Mouse (Mus musculus) neural tube, embryonic 14.5 days (tissue): ENCODE data around the gene Rb1. TPM values are rescaled to one million over a fixed set of nuclear protein-coding genes. Genes with fewer than 3 reads are reported as not detected.

Source experiments
- ATAC-seq: fragments of 200-750 bp; cut with Nextera tagmentation; 2 replicates; pipeline ENCODE4 v1.8.0; 2017; ENCODE audit warnings: low read depth, mild to moderate bottlenecking, moderate TSS enrichment, moderate library complexity
- H3K27ac ChIP-seq: fragments of 300-500 bp; sonication (generic); 2 replicates; pipeline ENCODE4 v1.5.1; 2014; ENCODE audit warnings: low read depth, mild to moderate bottlenecking, control low read depth, low read length, moderate library complexity, mixed read lengths
- H3K27me3 ChIP-seq: fragments of 300-500 bp; sonication (generic); 2 replicates; pipeline ENCODE4 v1.6.1; 2014; ENCODE audit warnings: low read length; ENCODE audit not compliant: control insufficient read depth, insufficient read depth
- H3K36me3 ChIP-seq: fragments of 300-500 bp; sonication (generic); 2 replicates; pipeline ENCODE4 v1.6.1; 2014; ENCODE audit warnings: low read length, mixed read lengths; ENCODE audit not compliant: control insufficient read depth, insufficient read depth
- H3K4me1 ChIP-seq: fragments of 300-500 bp; sonication (generic); 2 replicates; pipeline ENCODE4 v1.6.1; 2014; ENCODE audit warnings: low read length; ENCODE audit not compliant: control insufficient read depth, insufficient read depth
- H3K4me2 ChIP-seq: fragments of 300-500 bp; sonication (generic); 2 replicates; pipeline ENCODE4 v1.6.1; 2014; ENCODE audit warnings: mild to moderate bottlenecking, low read depth, low read length, control low read depth
- H3K4me3 ChIP-seq: fragments of 300-500 bp; sonication (generic); 2 replicates; pipeline ENCODE4 v1.5.1; 2014; ENCODE audit warnings: low read depth, low read length, control low read depth, mixed read lengths
- H3K9ac ChIP-seq: fragments of 300-500 bp; sonication (generic); replicated peaks from 2 replicates; pipeline ENCODE4 v1.6.1; 2014; ENCODE audit warnings: low read depth, mild to moderate bottlenecking, control low read depth, low read length, mixed read lengths
- H3K9me3 ChIP-seq: fragments of 300-500 bp; sonication (generic); 2 replicates; pipeline ENCODE4 v1.6.1; 2016; ENCODE audit warnings: low read length; ENCODE audit not compliant: control insufficient read depth
- WGBS: fragments of 180-500 bp; shearing (Covaris S2); extraction: QIAGEN DNeasy Blood & Tissue Kit; methylation state at CpG from one replicate; pipeline ENCODE4 v1.1.7; 2014; 5-methylcytosine and 5-hydroxymethylcytosine counted together
- polyA plus RNA-seq: library from polyadenylated mRNA; unstranded; fragments of >200 nt; fragmentation: Nextera tagmentation; extraction: Ambion mirVana; gene quantifications from 2 replicates; pipeline ENCODE4 v1.2.1, GENCODE M21; 2014

Rb1 gene
- polyA plus RNA-seq, 1 experiment from 2014 or later, result 33.8 TPM

DNA sequence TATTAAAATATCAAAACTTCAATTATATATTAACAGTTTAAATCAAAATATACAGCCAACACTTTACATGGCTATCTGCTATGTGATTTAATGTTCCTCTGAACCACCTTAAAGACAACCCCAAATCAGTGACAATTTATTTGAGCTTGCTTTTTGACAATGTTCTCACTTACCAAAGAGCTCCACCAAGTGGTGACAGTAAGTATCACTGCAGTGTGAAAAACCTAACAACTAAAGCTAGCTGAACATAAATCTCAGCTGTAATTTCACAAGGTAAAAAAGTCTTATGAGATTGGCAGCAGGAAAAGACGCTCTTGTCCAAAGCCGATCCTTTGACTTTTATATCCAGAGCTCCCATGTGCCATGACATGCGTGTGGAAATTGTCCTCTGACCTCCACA, 22.4 kb downstream of the Rb1 start:
- H3K4me2 ChIP-seq, result no peak overlapping the region
- H3K36me3 ChIP-seq, result no peaks in the 10 kb centered on the region
- ATAC-seq, result no peak
- WGBS, result 43% methylated on average over 3 of the region's 3 CpGs
- no peaks in the 10 kb centered on the region for H3K27me3 ChIP-seq
- H3K4me3 ChIP-seq, result no peak overlapping the region
- H3K9ac ChIP-seq, result no peak overlapping the region
- no peak overlapping the region for H3K27ac ChIP-seq
- no peaks in the 10 kb centered on the region for H3K9me3 ChIP-seq
- H3K4me1 ChIP-seq, result no peaks in the 10 kb centered on the region

DNA sequence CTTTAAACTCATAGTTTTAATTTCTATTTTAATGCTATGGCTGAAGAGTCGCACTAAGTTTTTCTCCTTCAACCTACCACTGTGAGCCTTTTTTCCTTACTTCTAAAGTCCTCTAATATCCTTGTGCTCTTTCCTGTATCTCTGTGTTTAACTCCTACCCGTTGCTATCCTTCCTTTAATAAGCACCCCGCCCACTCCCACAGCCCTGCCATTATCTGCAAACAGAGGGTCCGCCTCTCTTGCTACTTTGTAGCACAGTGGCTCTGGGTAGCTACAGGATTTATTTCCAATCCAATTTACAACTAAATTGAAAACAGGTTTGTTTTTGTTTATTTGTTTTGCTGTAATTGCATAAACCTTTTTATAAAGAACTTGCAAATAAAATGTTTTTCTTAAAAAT, 23.8 kb downstream of the Rb1 start:
- Histone ChIP-seq H3K27me3 (no peaks in the 10 kb centered on the region), H3K9me3 (no peaks in the 10 kb centered on the region), H3K4me2 (no peak overlapping the region), H3K36me3 (no peaks in the 10 kb centered on the region), H3K4me1 (no peaks in the 10 kb centered on the region), H3K9ac (no peak overlapping the region), H3K27ac (no peak overlapping the region), H3K4me3 (no peak overlapping the region)
- no peak for ATAC-seq
- WGBS, result 71% methylated on average over 4 of the region's 4 CpGs

DNA sequence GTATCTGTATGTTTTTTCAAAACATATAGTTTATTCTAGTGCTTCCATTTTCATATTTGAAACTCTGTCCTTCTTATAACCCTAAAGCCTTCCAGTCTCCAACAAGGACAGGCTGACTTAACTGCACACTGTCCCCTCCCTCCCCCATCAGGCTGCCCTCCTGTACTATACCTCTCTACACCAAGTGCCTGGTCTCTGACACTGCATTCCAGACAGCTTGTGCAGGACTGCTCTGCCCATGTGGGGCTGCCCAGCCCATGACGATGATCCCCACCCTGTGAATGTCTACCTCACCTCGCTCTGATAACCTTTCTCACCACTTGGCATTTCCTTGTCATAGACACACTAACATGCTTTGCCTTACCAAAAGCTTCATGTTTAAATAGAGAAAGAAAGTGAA, 30.1 kb downstream of the Rb1 start:
- no peak for ATAC-seq
- Histone ChIP-seq H3K9ac (no peak overlapping the region), H3K4me3 (no peak overlapping the region), H3K9me3 (no peaks in the 10 kb centered on the region), H3K36me3 (no peaks in the 10 kb centered on the region; the same call in 1 of the 2 replicates), H3K4me2 (no peak overlapping the region), H3K27me3 (no peaks in the 10 kb centered on the region), H3K4me1 (no peaks in the 10 kb centered on the region), H3K27ac (no peak overlapping the region)
- 90% methylated on average over 2 of the region's 2 CpGs for WGBS

- no peak overlapping the region for H3K27ac ChIP-seq
- H3K4me3 ChIP-seq, result no peak overlapping the region
- no peak overlapping the region for H3K9ac ChIP-seq
- no peaks in the 10 kb centered on the region for H3K4me1 ChIP-seq
- no peaks in the 10 kb centered on the region; the same call in 1 of the 2 replicates for H3K36me3 ChIP-seq
- no peaks in the 10 kb centered on the region for H3K27me3 ChIP-seq
- 93% methylated on average over 2 of the region's 2 CpGs for WGBS
- no peak overlapping the region for H3K4me2 ChIP-seq
- no peaks in the 10 kb centered on the region for H3K9me3 ChIP-seq
- no peak for ATAC-seq
Measured at GRCm38 (mm10) chr14:73293616-73294015, 32.0 kb downstream of the Rb1 start.

DNA sequence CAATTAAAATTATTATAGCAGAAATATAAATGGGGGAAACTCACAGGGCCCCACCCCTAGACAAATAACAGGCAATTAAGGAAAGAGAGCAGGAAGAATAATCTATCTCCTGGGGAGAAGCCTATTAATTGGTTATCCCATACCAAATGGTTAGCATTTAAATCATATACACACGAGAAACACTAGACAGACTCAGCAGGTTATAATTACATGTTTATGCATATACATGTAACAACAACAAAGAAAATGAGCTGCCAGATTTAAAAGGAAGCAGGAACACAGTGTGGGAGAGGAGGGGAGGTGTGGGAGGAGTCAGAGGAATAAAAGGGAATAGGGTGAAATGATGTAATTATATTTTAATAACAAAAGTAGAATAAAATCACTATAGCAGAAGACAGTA, 33.2 kb downstream of the Rb1 start:
- Histone ChIP-seq H3K36me3 (no peaks in the 10 kb centered on the region; the same call in 1 of the 2 replicates), H3K9ac (no peak overlapping the region), H3K27me3 (no peaks in the 10 kb centered on the region), H3K4me2 (no peak overlapping the region), H3K4me3 (no peak overlapping the region), H3K9me3 (no peaks in the 10 kb centered on the region), H3K4me1 (no peaks in the 10 kb centered on the region), H3K27ac (no peak overlapping the region)
- no peak for ATAC-seq
- 29% methylated on average over 1 of the region's 1 CpGs for whole genome bisulfite sequencing

DNA sequence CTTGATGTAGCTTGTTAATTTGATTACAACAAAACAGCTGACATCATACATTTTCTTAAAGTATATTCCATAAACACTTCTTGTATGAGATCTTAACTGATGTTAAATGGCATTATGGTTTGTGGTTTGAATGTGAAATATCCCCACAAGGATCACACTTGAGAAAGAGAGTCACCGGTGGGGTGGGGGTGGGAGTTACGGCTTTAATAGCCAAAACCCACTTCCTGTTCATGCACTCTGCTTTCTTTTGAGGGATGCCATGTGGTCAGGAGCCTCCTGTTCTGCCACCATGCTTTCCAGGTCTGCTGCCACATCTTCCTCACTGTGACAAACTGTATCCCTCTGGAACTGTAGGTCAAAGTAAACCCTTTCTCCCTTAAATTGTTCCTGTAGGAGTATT, 35.7 kb downstream of the Rb1 start:
- Histone ChIP-seq H3K4me2 (no peak overlapping the region), H3K9ac (no peak overlapping the region), H3K36me3 (no peaks in the 10 kb centered on the region; the same call in 1 of the 2 replicates), H3K9me3 (no peaks in the 10 kb centered on the region), H3K4me3 (no peak overlapping the region), H3K4me1 (no peaks in the 10 kb centered on the region), H3K27ac (no peak overlapping the region), H3K27me3 (no peaks in the 10 kb centered on the region)
- ATAC-seq, result no peak
- WGBS, result 95% methylated on average over 2 of the region's 2 CpGs

GRCm38 (mm10) chr14:73280996-73281395, 44.6 kb downstream of the Rb1 start:
- no peak overlapping the region for H3K4me2 ChIP-seq
- H3K4me1 ChIP-seq, result no peaks in the 10 kb centered on the region
- no peak overlapping the region for H3K4me3 ChIP-seq
- WGBS, result 8% methylated on average over 1 of the region's 1 CpGs
- no peaks in the 10 kb centered on the region for H3K9me3 ChIP-seq
- H3K27ac ChIP-seq, result no peak overlapping the region
- ATAC-seq, result peak; percentile 54; the same call in 1 of the 2 replicates
- no peaks in the 10 kb centered on the region for H3K27me3 ChIP-seq
- no peak overlapping the region for H3K9ac ChIP-seq
- no peaks in the 10 kb centered on the region for H3K36me3 ChIP-seq

DNA sequence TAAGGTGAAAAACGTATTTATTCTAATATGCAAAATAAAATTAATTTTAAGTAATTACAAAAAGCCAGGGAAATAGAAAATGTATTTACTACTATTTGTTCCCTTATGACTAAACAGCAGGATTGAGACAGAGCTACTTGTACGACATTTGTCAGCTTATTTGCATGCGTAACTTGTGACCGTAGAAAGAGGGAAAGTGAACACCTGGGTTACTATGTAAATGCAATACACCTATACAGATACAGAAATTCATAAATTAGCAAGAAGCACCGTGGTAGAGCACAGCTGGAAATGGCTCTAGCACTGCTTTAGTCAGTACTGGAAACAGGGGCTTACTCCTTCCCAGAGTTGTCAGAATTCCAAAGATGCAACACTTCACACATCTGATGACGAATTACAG, 46.5 kb downstream of the Rb1 start:
- no peak overlapping the region for H3K27ac ChIP-seq
- H3K4me1 ChIP-seq, result no peaks in the 10 kb centered on the region
- no peak for ATAC-seq

DNA sequence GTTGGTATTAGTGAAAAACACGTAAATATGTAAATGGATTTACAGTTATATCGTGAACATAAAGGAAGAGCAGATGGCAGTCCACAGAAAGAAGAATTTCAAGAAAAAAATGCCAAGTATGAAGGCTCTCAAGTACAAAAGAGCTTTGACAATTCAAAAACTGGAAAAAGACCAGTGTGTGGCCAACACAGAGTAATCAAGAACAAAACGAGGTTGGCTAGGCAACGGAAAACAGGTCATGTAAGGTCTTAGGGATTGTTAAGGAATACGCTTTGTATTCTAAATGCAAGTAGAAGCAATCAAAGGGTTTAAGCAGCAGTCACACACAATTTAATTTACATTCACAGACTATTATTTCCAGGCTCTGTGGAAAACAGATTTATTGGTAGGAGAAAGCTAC, 53.8 kb downstream of the Rb1 start:
- no peak overlapping the region for H3K27ac ChIP-seq
- no peak overlapping the region for H3K4me3 ChIP-seq
- no peaks in the 10 kb centered on the region for H3K4me1 ChIP-seq
- H3K9me3 ChIP-seq, result no peaks in the 10 kb centered on the region
- H3K9ac ChIP-seq, result no peak overlapping the region
- H3K36me3 ChIP-seq, result no peaks in the 10 kb centered on the region
- no peak for ATAC-seq
- H3K27me3 ChIP-seq, result no peaks in the 10 kb centered on the region
- 27% methylated on average over 5 of the region's 5 CpGs for WGBS
- H3K4me2 ChIP-seq, result no peak overlapping the region

More for the DNA sequence above, 46.5 kb downstream of the Rb1 start:
- Histone ChIP-seq H3K4me2 (no peak overlapping the region), H3K9me3 (no peaks in the 10 kb centered on the region), H3K36me3 (no peaks in the 10 kb centered on the region), H3K27me3 (no peaks in the 10 kb centered on the region), H3K4me3 (no peak overlapping the region), H3K9ac (no peak overlapping the region)
- 84% methylated on average over 6 of the region's 6 CpGs for WGBS

GRCm38 (mm10) chr14:73266166-73266565, 59.5 kb downstream of the Rb1 start:
- Histone ChIP-seq H3K36me3 (no peaks in the 10 kb centered on the region; the same call in 1 of the 2 replicates), H3K4me2 (no peak overlapping the region), H3K4me3 (no peak overlapping the region), H3K4me1 (no peaks in the 10 kb centered on the region), H3K27me3 (no peaks in the 10 kb centered on the region), H3K9me3 (no peaks in the 10 kb centered on the region), H3K9ac (no peak overlapping the region), H3K27ac (no peak overlapping the region)
- ATAC-seq, result no peak
- 91% methylated on average over 3 of the region's 3 CpGs for WGBS
